ENCODE assay signal across 8 mouse cellular contexts in genomic region chr13:51646362-51647027, GRCm38 (mm10). TPM values are rescaled to one million over a fixed set of nuclear protein-coding genes. Genes with fewer than 3 reads are reported as not detected.
DNase-seq lines count a peak whose midpoint lies in the region; ATAC-seq lines count a peak whose summit lies in the region.
"Had no signal": no experiment of that assay in that cellular context is flagged by ENCODE, and none has a peak within 500 bp of the region (broad histone marks: within the 10 kb centered on the region; RNA-seq: fewer than 3 reads in every experiment).

No protein-coding gene starts in this region.

- DNase-seq in liver = peak; percentile 9
- DNase-seq in cerebellum, adult 9-10 months = no peak
- DNase-seq in adrenal gland, adult 8-10 months = no peak
- DNase-seq: lung, adult 18-20 months had no signal

- 27% methylated on average over 3 of the region's 3 CpGs for WGBS in forebrain, embryonic 12.5 days
- 14% methylated on average over 3 of the region's 3 CpGs for WGBS in stomach, embryonic 16.5 days

- no peak overlapping the region for H3K27ac ChIP-seq in forebrain, embryonic 12.5 days
- no peak overlapping the region for H3K27ac ChIP-seq in stomach, embryonic 16.5 days (ENCODE audit: low read length)

- no peaks in the 10 kb centered on the region for H3K27me3 ChIP-seq in megakaryocyte, embryonic 14.5 days (replicated peaks)
- 0 out of 2 replicates have a peak, but pooled peaks cover 2% of the 10 kb centered on the region for H3K27me3 ChIP-seq in forebrain, embryonic 12.5 days
- no peaks in the 10 kb centered on the region for H3K27me3 ChIP-seq in stomach, embryonic 16.5 days (ENCODE audit: control insufficient read depth, insufficient read depth, low read length)

- H3K4me3 ChIP-seq in megakaryocyte, embryonic 14.5 days (replicated peaks) = peak overlapping the region; percentile 98
- peak overlapping the region; percentile 81 for H3K4me3 ChIP-seq in forebrain, embryonic 12.5 days (replicated peaks)
- peak overlapping the region; percentile 81 for H3K4me3 ChIP-seq in stomach, embryonic 16.5 days (replicated peaks; ENCODE audit: low read length)

- H3K9ac ChIP-seq in forebrain, embryonic 12.5 days = peak overlapping the region; percentile 84
- peak overlapping the region; percentile 82 for H3K9ac ChIP-seq in stomach, embryonic 16.5 days (ENCODE audit: low read length)

- H3K36me3 ChIP-seq in megakaryocyte, embryonic 14.5 days (replicated peaks; ENCODE audit: low read length) = peaks cover 23% of the 10 kb centered on the region
- H3K36me3 ChIP-seq in forebrain, embryonic 12.5 days (replicated peaks) = no peaks in the 10 kb centered on the region
- H3K36me3 ChIP-seq in stomach, embryonic 16.5 days (ENCODE audit: control insufficient read depth, insufficient read depth, low read length) = no peaks in the 10 kb centered on the region

- ATAC-seq in megakaryocyte, adult 5-6 weeks (ENCODE audit: poor library complexity, severe bottlenecking) = no peak
- no peak for ATAC-seq in forebrain, embryonic 12.5 days (ENCODE audit: low FRiP score)
- ATAC-seq in stomach, embryonic 16.5 days (ENCODE audit: insufficient read depth, low FRiP score) = no peak

- no peaks in the 10 kb centered on the region for H3K9me3 ChIP-seq in megakaryocyte, embryonic 14.5 days
- no peaks in the 10 kb centered on the region for H3K9me3 ChIP-seq in forebrain, embryonic 12.5 days
- no peaks in the 10 kb centered on the region for H3K9me3 ChIP-seq in stomach, embryonic 16.5 days (replicated peaks; ENCODE audit: control insufficient read depth, low read length)

- peak overlapping the region; percentile 67 for H3K4me2 ChIP-seq in forebrain, embryonic 12.5 days
- peak overlapping the region; percentile 75 for H3K4me2 ChIP-seq in stomach, embryonic 16.5 days (ENCODE audit: low read depth, low read length)

- H3K4me1 ChIP-seq in megakaryocyte, embryonic 14.5 days = peaks cover 51% of the 10 kb centered on the region
- peaks cover 35% of the 10 kb centered on the region for H3K4me1 ChIP-seq in forebrain, embryonic 12.5 days
- peaks cover 22% of the 10 kb centered on the region for H3K4me1 ChIP-seq in stomach, embryonic 16.5 days (ENCODE audit: control insufficient read depth, insufficient read depth, low read length)

RNA-seq across cellular contexts. Expression of gene Cks2, which starts 1.5 kb away (rescaled TPM):
- polyA plus RNA-seq in megakaryocyte, embryonic 14.5 days (2012; ENCODE audit: insufficient read depth, low replicate concordance) = 18.5 and 117 TPM in 2 replicates
- total RNA-seq in megakaryocyte, adult 5-6 weeks (2015) = 282 and 302 TPM in 2 replicates
- total RNA-seq in megakaryocyte, adult 5-6 weeks (2017) = 143 and 170 TPM in 2 replicates
- 319 and 330 TPM in 2 replicates for polyA plus RNA-seq in forebrain, embryonic 12.5 days (2016; fragmentation: Nextera tagmentation; extraction: Ambion mirVana)
- polyA plus RNA-seq in stomach, embryonic 16.5 days (2015; fragmentation: Nextera tagmentation; extraction: Ambion mirVana) = 262 and 274 TPM in 2 replicates
- total RNA-seq in adrenal gland, adult 8-10 months (2022) = 1 to 10 TPM; 3.4 to 7.4 (median 5.3) TPM

RNA-seq across cellular contexts. Expression of gene Secisbp2, which starts 5.0 kb away (rescaled TPM):
- polyA plus RNA-seq in megakaryocyte, embryonic 14.5 days (2012; ENCODE audit: insufficient read depth, low replicate concordance) = 10.7 and 21.6 TPM in 2 replicates
- total RNA-seq in megakaryocyte, adult 5-6 weeks (2015) = 14.0 and 16.1 TPM in 2 replicates
- 18.2 and 21.9 TPM in 2 replicates for total RNA-seq in megakaryocyte, adult 5-6 weeks (2017)
- polyA plus RNA-seq in forebrain, embryonic 12.5 days (2016; fragmentation: Nextera tagmentation; extraction: Ambion mirVana) = 31.6 and 34.5 TPM in 2 replicates
- 22.6 and 24.4 TPM in 2 replicates for polyA plus RNA-seq in stomach, embryonic 16.5 days (2015; fragmentation: Nextera tagmentation; extraction: Ambion mirVana)
- total RNA-seq in adrenal gland, adult 8-10 months (2022) = 10 to 100 TPM; 19.6 to 33.9 (median 25.6) TPM
